Mouse (Mus musculus) stomach, postnatal 0 days (tissue): Measurements from ENCODE around the gene Acot6. TPM values are rescaled to one million over a fixed set of nuclear protein-coding genes. Genes with fewer than 3 reads are reported as not detected.

Source experiments
- ATAC-seq: fragments of 200-750 bp; cut with Nextera tagmentation; 2 replicates; pipeline ENCODE4 v1.8.0; 2017; ENCODE audit not compliant: low FRiP score, low TSS enrichment
- DNase-seq: peaks from one replicate; pipeline ENCODE4 v3.0.0-alpha.2; 2016; ENCODE audit warnings: low spot score
- H3K27ac ChIP-seq: fragments of 300-500 bp; sonication (generic); replicated peaks from 2 replicates; pipeline ENCODE4 v1.5.1; 2014; ENCODE audit warnings: mild to moderate bottlenecking, control low read depth
- H3K27me3 ChIP-seq: fragments of 300-500 bp; sonication (generic); 2 replicates; pipeline ENCODE4 v1.6.1; 2014; ENCODE audit warnings: low read length; ENCODE audit not compliant: control insufficient read depth, insufficient read depth
- H3K36me3 ChIP-seq: fragments of 300-500 bp; sonication (generic); 2 replicates; pipeline ENCODE4 v1.6.1; 2014; ENCODE audit warnings: low read length, mixed read lengths; ENCODE audit not compliant: control insufficient read depth, insufficient read depth
- H3K4me1 ChIP-seq: fragments of 300-500 bp; sonication (generic); replicated peaks from 2 replicates; pipeline ENCODE4 v1.6.1; 2014; ENCODE audit warnings: antibody characterized with exemption; ENCODE audit not compliant: control insufficient read depth, insufficient read depth
- H3K4me2 ChIP-seq: fragments of 300-500 bp; sonication (generic); replicated peaks from 2 replicates; pipeline ENCODE4 v1.6.1; 2014; ENCODE audit warnings: low read depth, mild to moderate bottlenecking, control low read depth, moderate library complexity
- H3K4me3 ChIP-seq: fragments of 300-500 bp; sonication (generic); 2 replicates; pipeline ENCODE4 v1.5.1; 2014; ENCODE audit warnings: low read depth, low read length, control low read depth
- H3K9ac ChIP-seq: fragments of 300-500 bp; sonication (generic); 2 replicates; pipeline ENCODE4 v1.6.1; 2014; ENCODE audit warnings: mild to moderate bottlenecking, low read length, control low read depth, mixed read lengths
- H3K9me3 ChIP-seq: fragments of 300-500 bp; sonication (generic); 2 replicates; pipeline ENCODE4 v1.6.1; 2016; ENCODE audit warnings: low read length; ENCODE audit not compliant: control insufficient read depth
- CTCF ChIP-seq: IDR thresholded peaks from 2 replicates; pipeline ENCODE4 v1.5.1; 2016; ENCODE audit warnings: antibody characterized with exemption, low read depth, mild to moderate bottlenecking, moderate library complexity
- EP300 ChIP-seq: optimal IDR thresholded peaks from 2 replicates; pipeline ENCODE3; 2016; ENCODE audit warnings: antibody characterized with exemption
- WGBS: fragments of 180-500 bp; shearing (Covaris S2); extraction: QIAGEN DNeasy Blood & Tissue Kit; methylation state at CpG from one replicate; pipeline ENCODE4 v1.1.7; 2014; 5-methylcytosine and 5-hydroxymethylcytosine counted together
- polyA plus RNA-seq: library from polyadenylated mRNA; unstranded; fragments of >200 nt; fragmentation: Nextera tagmentation; extraction: Ambion mirVana; gene quantifications from 2 replicates; pipeline ENCODE4 v1.2.1, GENCODE M21; 2015

The Acot6 gene
- polyA plus RNA-seq, 1 experiment from 2014 or later, result 1.3 TPM

DNA sequence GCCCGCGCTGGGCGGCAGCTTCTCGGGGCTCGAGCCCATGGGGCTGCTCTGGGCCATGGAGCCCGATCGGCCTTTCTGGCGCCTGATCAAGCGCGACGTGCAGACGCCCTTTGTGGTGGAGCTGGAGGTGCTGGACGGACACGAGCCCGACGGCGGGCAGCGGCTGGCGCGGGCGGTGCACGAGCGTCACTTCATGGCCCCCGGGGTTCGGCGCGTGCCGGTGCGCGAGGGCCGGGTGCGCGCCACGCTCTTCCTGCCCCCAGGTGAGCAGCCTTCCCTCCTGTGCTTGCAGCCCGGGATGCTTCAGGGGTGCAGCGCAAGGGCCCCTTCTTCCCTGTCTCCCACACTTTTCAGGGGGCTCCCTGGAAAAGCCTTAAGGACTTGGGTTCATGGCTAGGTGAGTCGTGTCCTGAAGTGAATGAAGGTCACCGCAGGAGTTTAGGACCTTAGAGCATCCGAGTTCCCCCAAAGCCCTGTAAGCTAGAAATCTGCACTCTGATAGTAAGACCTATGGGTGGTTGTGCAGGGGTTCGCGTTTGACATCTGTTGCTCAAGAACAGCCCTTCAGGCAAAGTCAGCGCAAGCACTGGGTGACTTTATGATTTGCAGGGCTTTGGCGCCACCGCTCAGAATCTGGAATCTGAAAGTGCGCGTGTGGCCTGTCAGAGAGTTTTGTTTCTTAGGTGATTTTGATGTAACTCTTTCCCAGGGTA is 46.6 kb upstream of the Acot6 start:
- Histone ChIP-seq H3K27me3 (no peaks in the 10 kb centered on the region), H3K36me3 (no peaks in the 10 kb centered on the region), H3K9me3 (no peaks in the 10 kb centered on the region), H3K9ac (no peak overlapping the region), H3K27ac (no peak overlapping the region), H3K4me2 (peak overlapping the region; percentile 62), H3K4me3 (peak overlapping the region; percentile 33), H3K4me1 (no peaks in the 10 kb centered on the region)
- TF ChIP-seq EP300, result no peak
- peak; percentile 35 for TF ChIP-seq CTCF
- DNase-seq (peak; percentile 38), ATAC-seq (no peak)
- 4% methylated on average over 41 of the region's 46 CpGs for WGBS

DNA sequence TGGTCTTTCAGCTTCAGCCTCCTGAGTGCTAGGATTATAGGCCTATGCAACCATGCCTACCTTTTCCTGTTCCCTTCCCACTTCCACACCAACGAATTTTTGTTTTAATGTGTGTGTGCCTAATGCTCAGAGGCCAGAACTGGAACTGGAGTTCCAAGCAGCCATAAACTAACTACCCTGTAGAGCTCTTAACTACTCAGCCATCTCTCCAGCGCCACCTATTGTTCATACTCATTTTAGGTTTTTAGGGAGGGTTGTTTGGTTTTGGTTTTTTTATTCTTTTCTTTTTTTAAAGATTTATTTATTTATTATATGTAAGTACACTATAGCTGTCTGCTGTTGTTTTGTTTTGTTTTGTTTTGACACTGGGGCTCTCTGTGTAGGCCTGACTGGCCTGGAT is 39.5 kb upstream of the Acot6 start:
- TF ChIP-seq EP300 (no peak), CTCF (peak; percentile 70)
- H3K9me3 ChIP-seq, result no peaks in the 10 kb centered on the region
- DNase-seq (no peak), ATAC-seq (peak; percentile 38; the same call in 1 of the 2 replicates)
- H3K4me2 ChIP-seq, result no peak overlapping the region
- H3K36me3 ChIP-seq, result no peaks in the 10 kb centered on the region
- H3K9ac ChIP-seq, result no peak overlapping the region
- H3K27ac ChIP-seq, result no peak overlapping the region
- no peak overlapping the region for H3K4me3 ChIP-seq
- WGBS, result 35% methylated on average over 2 of the region's 2 CpGs
- H3K27me3 ChIP-seq, result no peaks in the 10 kb centered on the region
- H3K4me1 ChIP-seq, result no peaks in the 10 kb centered on the region

DNA sequence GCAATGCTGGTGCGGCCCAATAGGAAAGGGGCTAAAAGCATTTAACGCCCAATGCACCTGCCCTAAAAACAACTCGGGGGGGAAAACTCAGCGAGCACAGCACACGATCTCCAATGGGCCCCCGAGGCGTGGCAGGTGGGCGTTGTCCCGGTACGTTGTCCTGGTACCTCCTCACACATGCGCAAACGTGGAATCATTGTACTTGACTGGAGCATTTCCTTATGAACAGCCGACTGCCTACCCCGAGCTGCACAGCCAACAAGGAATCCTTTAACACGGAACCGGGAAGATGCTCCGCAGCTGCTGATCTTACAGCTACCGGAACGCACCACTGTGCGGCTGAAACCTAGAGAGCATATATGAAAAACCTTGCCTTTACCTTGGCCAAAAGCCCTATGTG is 38.1 kb upstream of the Acot6 start:
- Histone ChIP-seq H3K4me2 (no peak overlapping the region), H3K27me3 (no peaks in the 10 kb centered on the region), H3K9me3 (no peaks in the 10 kb centered on the region), H3K4me1 (no peaks in the 10 kb centered on the region), H3K9ac (no peak overlapping the region), H3K36me3 (no peaks in the 10 kb centered on the region), H3K4me3 (no peak overlapping the region), H3K27ac (no peak overlapping the region)
- ATAC-seq (no peak), DNase-seq (no peak)
- TF ChIP-seq CTCF, result no peak
- no peak for TF ChIP-seq EP300
- WGBS, result 89% methylated on average over 20 of the region's 20 CpGs

DNA sequence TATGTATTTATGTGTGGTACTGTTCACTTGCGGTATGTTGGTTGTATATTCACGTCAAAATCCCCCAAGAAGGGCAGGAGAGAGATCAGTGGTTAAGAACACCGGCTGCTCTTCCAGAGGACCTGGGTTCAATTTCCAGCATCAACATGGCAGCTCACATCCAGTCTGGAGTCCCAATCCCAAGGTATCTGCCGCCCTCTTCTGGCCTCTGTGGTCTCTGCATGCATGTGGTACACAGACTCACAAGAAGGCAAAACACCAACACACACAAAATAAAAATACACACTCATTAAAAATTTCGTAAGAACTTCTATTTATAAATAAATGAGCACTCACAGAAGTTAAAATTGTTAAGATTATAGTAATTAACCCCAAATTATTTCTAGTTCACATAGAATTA is 37.2 kb upstream of the Acot6 start:
- Histone ChIP-seq H3K9ac (no peak overlapping the region), H3K36me3 (no peaks in the 10 kb centered on the region), H3K9me3 (no peaks in the 10 kb centered on the region), H3K27me3 (no peaks in the 10 kb centered on the region), H3K4me3 (no peak overlapping the region), H3K27ac (no peak overlapping the region), H3K4me1 (no peaks in the 10 kb centered on the region), H3K4me2 (no peak overlapping the region)
- ATAC-seq (no peak), DNase-seq (peak; percentile 24)
- 70% methylated on average over 5 of the region's 5 CpGs for WGBS
- TF ChIP-seq CTCF (peak; percentile 60), EP300 (no peak)

GRCm38 (mm10) chr12:84063833-84064232 is 36.6 kb upstream of the Acot6 start:
- no peaks in the 10 kb centered on the region for H3K9me3 ChIP-seq
- no peaks in the 10 kb centered on the region for H3K36me3 ChIP-seq
- DNase-seq (no peak), ATAC-seq (no peak)
- H3K27ac ChIP-seq, result no peak overlapping the region
- no peak overlapping the region for H3K4me2 ChIP-seq
- no peak overlapping the region for H3K9ac ChIP-seq
- no peaks in the 10 kb centered on the region for H3K4me1 ChIP-seq
- H3K4me3 ChIP-seq, result no peak overlapping the region
- TF ChIP-seq EP300 (no peak), CTCF (no peak)
- H3K27me3 ChIP-seq, result no peaks in the 10 kb centered on the region
- WGBS, result 63% methylated on average over 2 of the region's 2 CpGs

DNA sequence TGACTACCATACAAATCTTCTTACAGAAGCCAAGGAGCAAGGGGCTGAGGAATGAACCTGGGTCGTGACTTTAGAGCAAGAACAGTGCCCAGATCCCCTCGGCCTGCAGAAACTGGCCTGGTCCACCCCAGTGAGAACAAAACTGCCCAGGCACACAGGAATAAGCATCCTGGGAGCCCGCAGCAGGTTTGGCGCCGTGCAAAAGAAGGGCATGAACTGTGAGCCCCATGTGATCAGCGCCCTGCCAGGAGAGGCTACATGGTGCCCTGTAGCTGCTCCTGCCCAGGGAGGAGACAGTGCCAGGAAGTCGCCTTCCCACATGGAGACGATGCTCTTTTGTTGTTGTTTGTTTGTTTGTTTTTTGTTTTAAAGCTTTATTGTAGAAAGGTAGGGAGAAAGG is 35.8 kb upstream of the Acot6 start:
- no peak for ATAC-seq
- H3K27ac ChIP-seq, result no peak overlapping the region
- H3K9ac ChIP-seq, result no peak overlapping the region
- no peak overlapping the region for H3K4me2 ChIP-seq
- peak; percentile 13 for DNase-seq
- no peaks in the 10 kb centered on the region for H3K36me3 ChIP-seq
- no peaks in the 10 kb centered on the region for H3K4me1 ChIP-seq
- H3K9me3 ChIP-seq, result no peaks in the 10 kb centered on the region
- no peaks in the 10 kb centered on the region for H3K27me3 ChIP-seq
- H3K4me3 ChIP-seq, result no peak overlapping the region
- TF ChIP-seq EP300 (no peak), CTCF (no peak)
- WGBS, result 76% methylated on average over 8 of the region's 8 CpGs
